Mouse (Mus musculus): Measurements from ENCODE around the gene Rbfox1.
A peak's percentile ranks its signal among the peaks of the same experiment; 100 is the strongest.

The Rbfox1 gene

GRCm38 (mm10) chr16:5992045-5993011 is 107.2 kb downstream of the Rbfox1 start:
- DNase-seq (ENCODE audit: low read depth, low spot score) = no peak

GRCm38 (mm10) chr16:5997136-5997535 is 112.0 kb downstream of the Rbfox1 start:
- DNase-seq (ENCODE audit: low read depth, low spot score) = no peak

GRCm38 (mm10) chr16:5997651-5998050 is 112.5 kb downstream of the Rbfox1 start:
- DNase-seq (ENCODE audit: low read depth, low spot score) = no peak

- DNase-seq (ENCODE audit: low read depth, low spot score) = no peak
Measured at GRCm38 (mm10) chr16:6000016-6000415, 114.9 kb downstream of the Rbfox1 start.

- no peak for DNase-seq (ENCODE audit: low read depth, low spot score)
Measured at GRCm38 (mm10) chr16:6006996-6007395, 121.8 kb downstream of the Rbfox1 start.

- DNase-seq (ENCODE audit: low read depth, low spot score) = no peak
Measured at GRCm38 (mm10) chr16:6012853-6013252, 127.7 kb downstream of the Rbfox1 start.

- peak; percentile 2 for DNase-seq (ENCODE audit: low read depth, low spot score)
Measured at GRCm38 (mm10) chr16:6018639-6019038, 133.5 kb downstream of the Rbfox1 start.

- DNase-seq (ENCODE audit: low read depth, low spot score) = no peak
Measured at GRCm38 (mm10) chr16:6019361-6019760, 134.2 kb downstream of the Rbfox1 start.

GRCm38 (mm10) chr16:6031280-6031679 is 146.1 kb downstream of the Rbfox1 start:
- DNase-seq (ENCODE audit: low read depth, low spot score) = no peak

- no peak for DNase-seq (ENCODE audit: low read depth, low spot score)
Measured at GRCm38 (mm10) chr16:6032563-6032962, 147.4 kb downstream of the Rbfox1 start.

- DNase-seq (ENCODE audit: low read depth, low spot score) = no peak
Measured at GRCm38 (mm10) chr16:6034876-6035275, 149.7 kb downstream of the Rbfox1 start.

- DNase-seq (ENCODE audit: low read depth, low spot score) = no peak
Measured at GRCm38 (mm10) chr16:6037009-6037408, 151.9 kb downstream of the Rbfox1 start.

- DNase-seq (ENCODE audit: low read depth, low spot score) = no peak
Measured at GRCm38 (mm10) chr16:6042766-6043165, 157.6 kb downstream of the Rbfox1 start.

GRCm38 (mm10) chr16:6048601-6049000 is 163.4 kb downstream of the Rbfox1 start:
- no peak for DNase-seq (ENCODE audit: low read depth, low spot score)

- no peak for DNase-seq (ENCODE audit: low read depth, low spot score)
Measured at GRCm38 (mm10) chr16:6062495-6062894, 177.3 kb downstream of the Rbfox1 start.

GRCm38 (mm10) chr16:6065481-6065880 is 180.3 kb downstream of the Rbfox1 start:
- DNase-seq (ENCODE audit: low read depth, low spot score) = no peak

GRCm38 (mm10) chr16:6075442-6076050 is 190.4 kb downstream of the Rbfox1 start:
- no peak for DNase-seq (ENCODE audit: low read depth, low spot score)

GRCm38 (mm10) chr16:6079017-6079416 is 193.9 kb downstream of the Rbfox1 start:
- DNase-seq (ENCODE audit: low read depth, low spot score) = no peak

GRCm38 (mm10) chr16:6084701-6085365 is 199.7 kb downstream of the Rbfox1 start:
- no peak for DNase-seq (ENCODE audit: low read depth, low spot score)

GRCm38 (mm10) chr16:6086200-6086599 is 201.0 kb downstream of the Rbfox1 start:
- DNase-seq (ENCODE audit: low read depth, low spot score) = no peak

GRCm38 (mm10) chr16:6091326-6092123 is 206.4 kb downstream of the Rbfox1 start:
- no peak for DNase-seq (ENCODE audit: low read depth, low spot score)
